8 mouse cellular contexts compared by ENCODE assay signal in genomic region chr1:172520576-172521440, GRCm38 (mm10). TPM values are rescaled to one million over a fixed set of nuclear protein-coding genes. Genes with fewer than 3 reads are reported as not detected.
DNase-seq lines count a peak whose midpoint lies in the region.

Cfap45 (plus strand) TSS chr1:172520801.

- peak within 1 kb of the TSS; percentile 33 for H3K4me3 ChIP-seq in macrophage (ENCODE audit: inconsistent target)

- WGBS in macrophage (ENCODE audit: missing documents) = 7% methylated on average over 28 of the region's 28 CpGs

- no peaks in the 10 kb centered on the region for H3K36me3 ChIP-seq in macrophage (ENCODE audit: inconsistent target)

- no peaks in the 10 kb centered on the region for H3K79me2 ChIP-seq in macrophage (ENCODE audit: inconsistent target)

- peak within 1 kb of the TSS; percentile 45 for H3K27ac ChIP-seq in macrophage

- intact Hi-C loops in gastrocnemius, postnatal 14 days (cut with DNase I; ENCODE audit: low total_unique reads) = no loop called here

- DNase-seq in R1 (ENCODE audit: low read depth, low spot score) = peak; percentile 99
- DNase-seq in embryo, embryonic 10 days (ENCODE audit: low spot score) = peak; percentile 96
- peak; percentile 75 for DNase-seq in gastrocnemius, postnatal 14 days
- DNase-seq in induced T-regulatory cell, adult 2 months (ENCODE audit: low read depth) = peak; percentile 97
- DNase-seq in left cerebral cortex, adult 9 months (ENCODE audit: low spot score in 2 of 2) = peak; percentile 52 to 83
- DNase-seq in right cerebral cortex, postnatal 10 days (ENCODE audit: low spot score in 2 of 2) = peak; percentile 92 to 94
- DNase-seq in urinary bladder, postnatal 4 days (ENCODE audit: low spot score in 2 of 2) = peak; percentile 76 to 82

RNA-seq across cellular contexts. Expression of gene Cfap45, which starts in this region (rescaled TPM):
- total RNA-seq in gastrocnemius, postnatal 14 days (2021) = under 1 TPM; 0.40 to 0.45 TPM
- 1 to 10 TPM in 24 of 26 experiments, under 1 TPM in 2; 0.40 to 9.7 (median 4.8) TPM for total RNA-seq in macrophage (2018; cell fraction: chromatin; rRNA removed)
- total RNA-seq in macrophage (2018; cell fraction: cytosol; rRNA removed) = 1 to 10 TPM in 16 of 26 experiments, under 1 TPM in 10; 0.62 to 1.8 (median 1.1) TPM
- total RNA-seq in macrophage (2018; cell fraction: nucleus; rRNA removed) = 1 to 10 TPM in 22 of 26 experiments, under 1 TPM in 4; 0.59 to 5.6 (median 2.6) TPM
- polyA plus RNA-seq in macrophage (2018) = 1.6 to 2.7 TPM (median 1.7 TPM) in 3 replicates

Comparison
In these comparisons a context has a peak if more than half of its experiments do, and no peak if none do; other contexts are left out.
1. Peak in every context shown above with its lines: DNase-seq, H3K4me3 ChIP-seq and H3K27ac ChIP-seq.
2. Peak in DNase-seq in gastrocnemius, postnatal 14 days; RNA of the gene not detected or under 1 TPM.